Mouse (Mus musculus): Measurements from ENCODE around the gene 5730455P16Rik. TPM values are rescaled to one million over a fixed set of nuclear protein-coding genes. Genes with fewer than 3 reads are reported as not detected.
"Not testable (repeated sequence)": the region's sequence is repeated elsewhere in the genome, so short reads cannot be mapped to it uniquely, and the experiment has no call there.

The 5730455P16Rik gene
- 25.8 and 27.0 TPM in 2 replicates for polyA plus RNA-seq (2015; fragmentation: Nextera tagmentation; extraction: Ambion mirVana)

DNA sequence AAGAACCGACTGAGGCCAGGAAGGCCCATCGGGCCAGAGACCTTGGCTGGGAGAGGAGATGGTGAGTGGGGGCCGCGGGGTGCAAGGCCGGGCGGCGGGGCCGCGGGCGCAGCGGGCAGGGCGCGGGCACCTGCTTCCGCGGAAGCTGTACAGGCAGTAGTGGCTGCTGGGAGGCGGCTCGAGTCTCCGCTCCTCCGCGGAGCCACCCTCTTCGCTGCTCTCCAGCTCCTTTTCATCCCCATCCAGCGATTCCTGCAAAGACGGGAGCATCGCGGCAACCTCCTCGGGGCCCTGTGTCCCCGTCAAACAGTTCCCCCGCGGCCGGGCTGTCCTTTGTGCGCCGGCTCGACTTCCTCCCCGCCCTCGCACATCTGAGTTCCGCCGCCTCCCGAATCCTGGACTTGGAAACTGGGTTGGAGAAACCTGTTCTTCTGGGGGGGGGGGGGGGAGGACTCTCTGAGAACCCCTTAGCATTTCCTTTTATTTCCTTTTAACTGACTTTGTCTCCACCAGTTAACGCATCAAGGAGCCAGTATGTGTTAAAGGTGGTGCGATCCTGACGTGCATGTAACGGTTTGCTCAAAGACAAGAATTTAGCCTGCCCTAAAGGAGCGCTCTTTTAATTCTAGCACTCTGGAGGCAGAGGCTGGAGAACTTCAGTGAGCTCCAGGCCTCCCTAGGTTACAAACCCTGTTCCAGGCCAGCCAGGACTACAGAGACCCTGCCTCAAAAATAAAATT lies at the start of gene 5730455P16Rik:
TSS of gene 5730455P16Rik (minus strand) at position 323 of the 740 bp plus-strand sequence.
- 3% methylated on average over 43 of the region's 43 CpGs for WGBS
- Histone ChIP-seq H3K27ac (peak within 1 kb of the TSS; percentile 65; the same call in 1 of the 2 replicates), H3K4me2 (replicated peaks) (peak within 1 kb of the TSS; percentile 82), H3K9ac (peak within 1 kb of the TSS; percentile 96), H3K27me3 (no peaks in the 10 kb centered on the region), H3K4me1 (peaks cover 17% of the 10 kb centered on the region), H3K9me3 (no peaks in the 10 kb centered on the region), H3K36me3 (peaks cover 27% of the 10 kb centered on the region), H3K4me3 (peak within 1 kb of the TSS; percentile 86)
- peak; percentile 82 for ATAC-seq (ENCODE audit: low FRiP score, low read depth)

DNA sequence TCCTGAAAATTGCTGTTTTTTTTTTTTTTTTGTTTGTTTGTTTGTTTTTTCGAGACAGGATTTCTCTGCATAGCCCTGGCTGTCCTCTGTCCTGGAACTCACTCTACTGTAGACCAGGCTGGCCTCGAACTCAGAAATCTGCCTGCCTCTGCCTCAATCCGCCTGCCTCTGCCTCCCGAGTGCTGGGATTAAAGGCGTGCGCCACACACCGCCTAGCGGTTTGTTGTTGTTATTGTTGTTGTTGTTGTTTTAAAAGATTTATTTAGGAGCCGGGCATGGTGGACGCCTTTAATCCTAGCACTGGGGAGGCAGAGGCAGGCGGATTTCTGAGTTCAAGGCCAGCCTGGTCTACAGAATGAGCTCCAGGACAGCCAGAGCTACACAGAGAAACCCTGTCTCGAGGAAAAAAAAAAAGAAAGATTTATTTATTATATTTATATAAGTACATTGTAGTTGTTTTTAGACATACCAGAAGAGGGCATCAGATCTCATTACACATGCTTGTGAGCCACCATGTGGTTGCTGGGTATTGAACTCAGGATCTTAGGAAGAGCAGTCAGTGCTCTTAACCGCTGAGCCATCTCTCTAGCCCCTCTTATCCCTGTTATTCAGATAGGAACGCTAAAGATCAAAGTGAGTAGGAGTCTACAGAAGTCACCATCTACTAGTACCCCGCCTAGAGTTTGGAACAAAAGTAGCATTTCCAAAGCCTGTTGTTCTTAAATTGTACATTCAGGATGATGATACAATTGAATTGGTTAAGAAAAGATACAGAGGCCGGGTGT lies 48.4 kb upstream of the 5730455P16Rik start:
- H3K4me2 ChIP-seq (replicated peaks); H3K9me3 ChIP-seq: not testable (repeated sequence)
- 76% methylated on average over 16 of the region's 16 CpGs for WGBS

GRCm38 (mm10) chr11:80425247-80425778 lies 47.5 kb upstream of the 5730455P16Rik start:
- Histone ChIP-seq H3K27ac (no peak overlapping the region), H3K27me3 (no peaks in the 10 kb centered on the region), H3K4me3 (no peak overlapping the region), H3K4me1 (peaks cover 8% of the 10 kb centered on the region), H3K4me2 (replicated peaks) (no peak overlapping the region), H3K36me3 (no peaks in the 10 kb centered on the region), H3K9ac (no peak overlapping the region), H3K9me3 (no peaks in the 10 kb centered on the region)
- WGBS, result 61% methylated on average over 5 of the region's 5 CpGs
- no peak for ATAC-seq (ENCODE audit: low FRiP score, low read depth)

More for the DNA sequence above, 48.4 kb upstream of the 5730455P16Rik start:
- H3K27me3 ChIP-seq; H3K27ac ChIP-seq; H3K36me3 ChIP-seq; ATAC-seq (ENCODE audit: low FRiP score, low read depth); H3K4me1 ChIP-seq; H3K4me3 ChIP-seq; H3K9ac ChIP-seq: not testable (repeated sequence)

- no peak for ATAC-seq (ENCODE audit: low FRiP score, low read depth)
- no peak overlapping the region for H3K4me2 ChIP-seq (replicated peaks)
- no peaks in the 10 kb centered on the region for H3K36me3 ChIP-seq
- 85% methylated on average over 2 of the region's 2 CpGs for WGBS
- H3K9ac ChIP-seq, result no peak overlapping the region
- H3K9me3 ChIP-seq, result no peaks in the 10 kb centered on the region
- H3K4me1 ChIP-seq, result peaks cover 5% of the 10 kb centered on the region
- H3K27ac ChIP-seq, result no peak overlapping the region
- no peak overlapping the region for H3K4me3 ChIP-seq
- H3K27me3 ChIP-seq, result no peaks in the 10 kb centered on the region
Measured at GRCm38 (mm10) chr11:80424691-80425090, 46.9 kb upstream of the 5730455P16Rik start.

GRCm38 (mm10) chr11:80421421-80422047 lies 43.7 kb upstream of the 5730455P16Rik start:
- no peak for ATAC-seq (ENCODE audit: low FRiP score, low read depth)

GRCm38 (mm10) chr11:80420202-80420984 lies 42.6 kb upstream of the 5730455P16Rik start:
- Histone ChIP-seq H3K27ac (no peak overlapping the region), H3K36me3 (peaks cover 15% of the 10 kb centered on the region), H3K9me3 (peaks cover 7% of the 10 kb centered on the region; the same call in 1 of the 2 replicates), H3K4me3 (no peak overlapping the region), H3K27me3 (no peaks in the 10 kb centered on the region), H3K4me2 (replicated peaks) (no peak overlapping the region), H3K4me1 (no peaks in the 10 kb centered on the region), H3K9ac (no peak overlapping the region)
- 59% methylated on average over 2 of the region's 2 CpGs for WGBS
- ATAC-seq (ENCODE audit: low FRiP score, low read depth), result no peak

More at GRCm38 (mm10) chr11:80421421-80422047, 43.7 kb upstream of the 5730455P16Rik start:
- Histone ChIP-seq H3K4me2 (replicated peaks) (no peak overlapping the region), H3K27ac (no peak overlapping the region), H3K9ac (no peak overlapping the region), H3K4me3 (no peak overlapping the region), H3K36me3 (peaks cover 9% of the 10 kb centered on the region), H3K4me1 (no peaks in the 10 kb centered on the region), H3K9me3 (peaks cover 7% of the 10 kb centered on the region; the same call in 1 of the 2 replicates), H3K27me3 (no peaks in the 10 kb centered on the region)
- WGBS, result 85% methylated on average over 7 of the region's 7 CpGs

GRCm38 (mm10) chr11:80419743-80420142 lies 41.9 kb upstream of the 5730455P16Rik start:
- peaks cover 22% of the 10 kb centered on the region for H3K36me3 ChIP-seq
- H3K4me1 ChIP-seq, result no peaks in the 10 kb centered on the region
- 87% methylated on average over 1 of the region's 1 CpGs for WGBS
- no peak overlapping the region for H3K4me3 ChIP-seq
- no peak overlapping the region for H3K27ac ChIP-seq
- H3K9ac ChIP-seq, result no peak overlapping the region
- H3K9me3 ChIP-seq, result peaks cover 7% of the 10 kb centered on the region; the same call in 1 of the 2 replicates
- no peak for ATAC-seq (ENCODE audit: low FRiP score, low read depth)
- no peaks in the 10 kb centered on the region for H3K27me3 ChIP-seq
- H3K4me2 ChIP-seq (replicated peaks), result no peak overlapping the region

DNA sequence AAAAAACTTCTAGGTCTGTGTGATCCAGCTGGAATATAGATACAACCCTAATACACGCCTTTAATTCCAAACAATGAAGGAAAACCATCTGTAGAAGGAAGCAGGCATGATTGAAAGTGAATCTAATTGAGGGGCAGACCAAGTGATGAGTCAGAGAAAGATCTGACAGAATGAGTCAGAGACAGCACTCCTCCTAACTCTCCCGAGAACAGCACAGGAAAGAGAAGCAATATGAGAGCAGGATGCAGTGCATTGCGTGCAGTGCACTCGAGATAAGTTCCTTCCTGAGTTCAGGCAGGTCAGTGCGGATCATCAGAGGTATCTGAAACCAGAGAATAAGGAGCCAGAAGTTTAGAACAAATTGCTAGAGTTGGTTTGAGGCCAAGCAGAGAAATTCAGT lies 39.3 kb upstream of the 5730455P16Rik start:
- Histone ChIP-seq H3K27ac (no peak overlapping the region), H3K9ac (no peak overlapping the region), H3K27me3 (no peaks in the 10 kb centered on the region), H3K4me2 (replicated peaks) (no peak overlapping the region), H3K4me1 (no peaks in the 10 kb centered on the region), H3K9me3 (peaks cover 7% of the 10 kb centered on the region; the same call in 1 of the 2 replicates), H3K4me3 (no peak overlapping the region), H3K36me3 (peaks cover 36% of the 10 kb centered on the region)
- ATAC-seq (ENCODE audit: low FRiP score, low read depth), result no peak
- 92% methylated on average over 5 of the region's 5 CpGs for WGBS

DNA sequence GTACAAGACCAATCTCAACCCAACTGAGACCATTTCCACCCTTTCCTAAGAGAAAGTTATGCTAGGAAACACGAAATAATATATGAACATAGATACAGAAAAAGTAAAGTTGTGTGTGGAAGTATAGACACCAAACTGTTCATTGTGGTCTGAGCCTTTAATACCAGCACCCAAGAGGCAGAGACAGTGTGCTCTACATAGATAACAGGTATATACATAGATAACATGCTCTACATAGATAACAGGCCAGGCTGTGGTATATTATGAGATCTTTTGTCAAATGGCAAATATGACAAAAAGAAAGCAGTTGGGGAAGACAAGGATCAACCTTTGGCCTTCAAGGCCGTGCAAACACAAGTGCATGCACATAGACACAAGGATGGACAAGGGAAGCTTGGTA lies 32.5 kb upstream of the 5730455P16Rik start:
- no peak overlapping the region for H3K9ac ChIP-seq
- ATAC-seq (ENCODE audit: low FRiP score, low read depth), result no peak
- H3K27ac ChIP-seq, result no peak overlapping the region
- no peaks in the 10 kb centered on the region for H3K4me1 ChIP-seq
- H3K9me3 ChIP-seq, result no peaks in the 10 kb centered on the region
- peaks cover 82% of the 10 kb centered on the region for H3K36me3 ChIP-seq
- H3K4me3 ChIP-seq, result no peak overlapping the region
- H3K27me3 ChIP-seq, result no peaks in the 10 kb centered on the region
- no peak overlapping the region for H3K4me2 ChIP-seq (replicated peaks)
- 81% methylated on average over 2 of the region's 2 CpGs for WGBS

DNA sequence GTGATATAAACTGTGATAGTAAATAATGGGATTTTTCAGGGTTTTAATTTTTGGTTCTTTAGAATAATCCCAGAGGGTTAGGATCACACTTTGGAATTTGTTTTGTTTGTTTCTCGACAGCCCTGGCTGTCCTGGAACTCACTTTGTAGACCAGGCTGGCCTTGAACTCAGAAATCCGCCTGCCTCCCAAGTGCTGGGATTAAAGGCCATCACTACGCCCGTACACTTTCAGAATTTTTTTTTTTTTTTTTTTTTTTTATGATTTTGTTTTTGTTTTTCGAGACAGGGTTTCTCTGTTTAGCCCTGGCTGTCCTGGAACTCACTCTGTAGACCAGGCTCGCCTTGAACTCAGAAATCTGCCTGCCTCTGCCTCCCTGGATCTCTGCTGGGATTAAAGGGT lies 30.0 kb upstream of the 5730455P16Rik start:
- H3K4me3 ChIP-seq; H3K4me2 ChIP-seq (replicated peaks); ATAC-seq (ENCODE audit: low FRiP score, low read depth); H3K4me1 ChIP-seq; H3K27ac ChIP-seq; H3K9me3 ChIP-seq; H3K9ac ChIP-seq; H3K27me3 ChIP-seq: not testable (repeated sequence)
- WGBS, result 95% methylated on average over 6 of the region's 6 CpGs
- peaks cover 78% of the 10 kb centered on the region for H3K36me3 ChIP-seq

- Histone ChIP-seq H3K9me3 (no peaks in the 10 kb centered on the region), H3K9ac (no peak overlapping the region), H3K27me3 (no peaks in the 10 kb centered on the region), H3K36me3 (peaks cover 73% of the 10 kb centered on the region), H3K4me3 (no peak overlapping the region), H3K27ac (no peak overlapping the region), H3K4me1 (no peaks in the 10 kb centered on the region), H3K4me2 (replicated peaks) (no peak overlapping the region)
- WGBS, result 92% methylated on average over 4 of the region's 4 CpGs
- ATAC-seq (ENCODE audit: low FRiP score, low read depth), result no peak
Measured at GRCm38 (mm10) chr11:80396617-80397016, 18.8 kb upstream of the 5730455P16Rik start.

Measured in limb, embryonic 13.5 days (tissue).